Mouse (Mus musculus): ENCODE measurements at regions not wholly inside any gene's neighbourhood (a gene's known extent, or its start where the extent isn't known, plus 50 kb on each side); places are given as distances from the start of the nearest gene placed in this dataset.

- Histone ChIP-seq H3K27ac (replicated peaks in 1 of 2; ENCODE audit: control insufficient read depth in 1 of 2, insufficient read depth in 1 of 2, low read depth in 2 of 2, low read length in 2 of 2) (no peak overlapping the region), H3K9me3 (ENCODE audit: control insufficient read depth, low read length) (no peaks in the 10 kb centered on the region), H3K4me2 (ENCODE audit: low read length) (no peak overlapping the region), H3K9ac (ENCODE audit: low read length) (no peak overlapping the region), H3K36me3 (ENCODE audit: control insufficient read depth, insufficient read depth, low read length) (no peaks in the 10 kb centered on the region), H3K27me3 (ENCODE audit: control insufficient read depth, insufficient read depth, low read length) (no peaks in the 10 kb centered on the region), H3K4me3 (ENCODE audit: control insufficient read depth in 1 of 2, insufficient read depth in 1 of 2, low read depth in 1 of 2, low read length in 2 of 2) (no peak overlapping the region), H3K4me1 (ENCODE audit: control insufficient read depth in 2 of 2, insufficient read depth in 2 of 2, low read length in 2 of 2) (no peaks in the 10 kb centered on the region)
- 52% methylated on average over 2 of the region's 2 CpGs for WGBS
- no peak for ATAC-seq (ENCODE audit: insufficient number of reproducible peaks, insufficient read depth, low FRiP score, low read depth)
Measured at GRCm38 (mm10) chr17:94424811-94425210, 325.0 kb downstream of the Mettl4 start.

GRCm38 (mm10) chr17:94382993-94383392 lies 366.8 kb downstream of the Mettl4 start:
- 88% methylated on average over 2 of the region's 2 CpGs for WGBS
- no peak for ATAC-seq (ENCODE audit: insufficient number of reproducible peaks, insufficient read depth, low FRiP score, low read depth)
- H3K27ac ChIP-seq (replicated peaks in 1 of 2; ENCODE audit: control insufficient read depth in 1 of 2, insufficient read depth in 1 of 2, low read depth in 2 of 2, low read length in 2 of 2) = no peak overlapping the region
- H3K27me3 ChIP-seq (ENCODE audit: control insufficient read depth, insufficient read depth, low read length) = no peaks in the 10 kb centered on the region
- no peak overlapping the region for H3K4me2 ChIP-seq (ENCODE audit: low read length)
- H3K9me3 ChIP-seq (ENCODE audit: control insufficient read depth, low read length) = no peaks in the 10 kb centered on the region
- no peaks in the 10 kb centered on the region for H3K4me1 ChIP-seq (ENCODE audit: control insufficient read depth in 2 of 2, insufficient read depth in 2 of 2, low read length in 2 of 2)
- H3K9ac ChIP-seq (ENCODE audit: low read length) = no peak overlapping the region
- H3K4me3 ChIP-seq (ENCODE audit: control insufficient read depth in 1 of 2, insufficient read depth in 1 of 2, low read depth in 1 of 2, low read length in 2 of 2) = no peak overlapping the region
- H3K36me3 ChIP-seq (ENCODE audit: control insufficient read depth, insufficient read depth, low read length) = no peaks in the 10 kb centered on the region

GRCm38 (mm10) chr17:94335688-94336087 lies 414.1 kb downstream of the Mettl4 start:
- no peak overlapping the region for H3K4me2 ChIP-seq (ENCODE audit: low read length)
- ATAC-seq (ENCODE audit: insufficient number of reproducible peaks, insufficient read depth, low FRiP score, low read depth) = no peak
- WGBS = 67% methylated on average over 2 of the region's 2 CpGs
- H3K9ac ChIP-seq (ENCODE audit: low read length) = no peak overlapping the region
- no peaks in the 10 kb centered on the region for H3K36me3 ChIP-seq (ENCODE audit: control insufficient read depth, insufficient read depth, low read length)
- no peak overlapping the region for H3K4me3 ChIP-seq (ENCODE audit: control insufficient read depth in 1 of 2, insufficient read depth in 1 of 2, low read depth in 1 of 2, low read length in 2 of 2)
- H3K4me1 ChIP-seq (ENCODE audit: control insufficient read depth in 2 of 2, insufficient read depth in 2 of 2, low read length in 2 of 2) = no peaks in the 10 kb centered on the region
- no peak overlapping the region for H3K27ac ChIP-seq (replicated peaks in 1 of 2; ENCODE audit: control insufficient read depth in 1 of 2, insufficient read depth in 1 of 2, low read depth in 2 of 2, low read length in 2 of 2)
- H3K27me3 ChIP-seq (ENCODE audit: control insufficient read depth, insufficient read depth, low read length) = no peaks in the 10 kb centered on the region
- H3K9me3 ChIP-seq (ENCODE audit: control insufficient read depth, low read length) = no peaks in the 10 kb centered on the region

- WGBS = 56% methylated on average over 2 of the region's 2 CpGs
- no peak for ATAC-seq (ENCODE audit: insufficient number of reproducible peaks, insufficient read depth, low FRiP score, low read depth)
Measured at GRCm38 (mm10) chr17:94326179-94326578, 423.6 kb downstream of the Mettl4 start.

GRCm38 (mm10) chr17:94291221-94291620 lies 458.6 kb downstream of the Mettl4 start:
- H3K4me3 ChIP-seq (ENCODE audit: control insufficient read depth in 1 of 2, insufficient read depth in 1 of 2, low read depth in 1 of 2, low read length in 2 of 2) = no peak overlapping the region
- ATAC-seq (ENCODE audit: insufficient number of reproducible peaks, insufficient read depth, low FRiP score, low read depth) = no peak
- no peaks in the 10 kb centered on the region for H3K4me1 ChIP-seq (ENCODE audit: control insufficient read depth in 2 of 2, insufficient read depth in 2 of 2, low read length in 2 of 2)
- no peaks in the 10 kb centered on the region for H3K9me3 ChIP-seq (ENCODE audit: control insufficient read depth, low read length)
- WGBS = 83% methylated on average over 3 of the region's 3 CpGs
- no peaks in the 10 kb centered on the region for H3K36me3 ChIP-seq (ENCODE audit: control insufficient read depth, insufficient read depth, low read length)
- H3K27me3 ChIP-seq (ENCODE audit: control insufficient read depth, insufficient read depth, low read length) = no peaks in the 10 kb centered on the region
- H3K9ac ChIP-seq (ENCODE audit: low read length) = no peak overlapping the region
- H3K4me2 ChIP-seq (ENCODE audit: low read length) = no peak overlapping the region
- no peak overlapping the region for H3K27ac ChIP-seq (replicated peaks in 1 of 2; ENCODE audit: control insufficient read depth in 1 of 2, insufficient read depth in 1 of 2, low read depth in 2 of 2, low read length in 2 of 2)

More at GRCm38 (mm10) chr17:94326179-94326578, 423.6 kb downstream of the Mettl4 start:
- Histone ChIP-seq H3K36me3 (ENCODE audit: control insufficient read depth, insufficient read depth, low read length) (no peaks in the 10 kb centered on the region), H3K9ac (ENCODE audit: low read length) (no peak overlapping the region), H3K27me3 (ENCODE audit: control insufficient read depth, insufficient read depth, low read length) (no peaks in the 10 kb centered on the region), H3K4me1 (ENCODE audit: control insufficient read depth in 2 of 2, insufficient read depth in 2 of 2, low read length in 2 of 2) (no peaks in the 10 kb centered on the region), H3K27ac (replicated peaks in 1 of 2; ENCODE audit: control insufficient read depth in 1 of 2, insufficient read depth in 1 of 2, low read depth in 2 of 2, low read length in 2 of 2) (no peak overlapping the region), H3K4me3 (ENCODE audit: control insufficient read depth in 1 of 2, insufficient read depth in 1 of 2, low read depth in 1 of 2, low read length in 2 of 2) (no peak overlapping the region), H3K9me3 (ENCODE audit: control insufficient read depth, low read length) (no peaks in the 10 kb centered on the region), H3K4me2 (ENCODE audit: low read length) (no peak overlapping the region)

- no peaks in the 10 kb centered on the region for H3K36me3 ChIP-seq (ENCODE audit: control insufficient read depth, insufficient read depth, low read length)
- no peak overlapping the region for H3K4me2 ChIP-seq (ENCODE audit: low read length)
- no peaks in the 10 kb centered on the region for H3K4me1 ChIP-seq (ENCODE audit: control insufficient read depth in 2 of 2, insufficient read depth in 2 of 2, low read length in 2 of 2)
- no peaks in the 10 kb centered on the region for H3K9me3 ChIP-seq (ENCODE audit: control insufficient read depth, low read length)
- no peak overlapping the region for H3K9ac ChIP-seq (ENCODE audit: low read length)
- peak; percentile 71 for ATAC-seq (ENCODE audit: insufficient number of reproducible peaks, insufficient read depth, low FRiP score, low read depth)
- no peak overlapping the region for H3K4me3 ChIP-seq (ENCODE audit: control insufficient read depth in 1 of 2, insufficient read depth in 1 of 2, low read depth in 1 of 2, low read length in 2 of 2)
- no peak overlapping the region for H3K27ac ChIP-seq (replicated peaks in 1 of 2; ENCODE audit: control insufficient read depth in 1 of 2, insufficient read depth in 1 of 2, low read depth in 2 of 2, low read length in 2 of 2)
- H3K27me3 ChIP-seq (ENCODE audit: control insufficient read depth, insufficient read depth, low read length) = no peaks in the 10 kb centered on the region
- WGBS = 45% methylated on average over 3 of the region's 3 CpGs
Measured at GRCm38 (mm10) chr17:94287612-94288159, 462.1 kb downstream of the Mettl4 start.

- Histone ChIP-seq H3K27me3 (ENCODE audit: control insufficient read depth, insufficient read depth, low read length) (no peaks in the 10 kb centered on the region), H3K9ac (ENCODE audit: low read length) (no peak overlapping the region), H3K36me3 (ENCODE audit: control insufficient read depth, insufficient read depth, low read length) (no peaks in the 10 kb centered on the region), H3K9me3 (ENCODE audit: control insufficient read depth, low read length) (no peaks in the 10 kb centered on the region), H3K4me3 (ENCODE audit: control insufficient read depth in 1 of 2, insufficient read depth in 1 of 2, low read depth in 1 of 2, low read length in 2 of 2) (no peak overlapping the region), H3K4me1 (ENCODE audit: control insufficient read depth in 2 of 2, insufficient read depth in 2 of 2, low read length in 2 of 2) (no peaks in the 10 kb centered on the region), H3K27ac (replicated peaks in 1 of 2; ENCODE audit: control insufficient read depth in 1 of 2, insufficient read depth in 1 of 2, low read depth in 2 of 2, low read length in 2 of 2) (no peak overlapping the region), H3K4me2 (ENCODE audit: low read length) (no peak overlapping the region)
- ATAC-seq (ENCODE audit: insufficient number of reproducible peaks, insufficient read depth, low FRiP score, low read depth) = no peak
Measured at GRCm38 (mm10) chr17:94276851-94277250, 473.0 kb downstream of the Mettl4 start.

GRCm38 (mm10) chr17:94269756-94270155 lies 480.1 kb downstream of the Mettl4 start:
- Histone ChIP-seq H3K27ac (replicated peaks in 1 of 2; ENCODE audit: control insufficient read depth in 1 of 2, insufficient read depth in 1 of 2, low read depth in 2 of 2, low read length in 2 of 2) (no peak overlapping the region), H3K36me3 (ENCODE audit: control insufficient read depth, insufficient read depth, low read length) (no peaks in the 10 kb centered on the region), H3K9me3 (ENCODE audit: control insufficient read depth, low read length) (no peaks in the 10 kb centered on the region), H3K9ac (ENCODE audit: low read length) (no peak overlapping the region), H3K27me3 (ENCODE audit: control insufficient read depth, insufficient read depth, low read length) (no peaks in the 10 kb centered on the region), H3K4me3 (ENCODE audit: control insufficient read depth in 1 of 2, insufficient read depth in 1 of 2, low read depth in 1 of 2, low read length in 2 of 2) (no peak overlapping the region), H3K4me2 (ENCODE audit: low read length) (no peak overlapping the region), H3K4me1 (ENCODE audit: control insufficient read depth in 2 of 2, insufficient read depth in 2 of 2, low read length in 2 of 2) (no peaks in the 10 kb centered on the region)
- ATAC-seq (ENCODE audit: insufficient number of reproducible peaks, insufficient read depth, low FRiP score, low read depth) = no peak

All from heart, embryonic 14.5 days (tissue).